Mouse (Mus musculus): ENCODE data around the gene Sgcd. TPM values are rescaled to one million over a fixed set of nuclear protein-coding genes. Genes with fewer than 3 reads are reported as not detected.

Gene Sgcd
- polyA plus RNA-seq, 1 experiment from 2014 or later: 3.7 TPM

DNA sequence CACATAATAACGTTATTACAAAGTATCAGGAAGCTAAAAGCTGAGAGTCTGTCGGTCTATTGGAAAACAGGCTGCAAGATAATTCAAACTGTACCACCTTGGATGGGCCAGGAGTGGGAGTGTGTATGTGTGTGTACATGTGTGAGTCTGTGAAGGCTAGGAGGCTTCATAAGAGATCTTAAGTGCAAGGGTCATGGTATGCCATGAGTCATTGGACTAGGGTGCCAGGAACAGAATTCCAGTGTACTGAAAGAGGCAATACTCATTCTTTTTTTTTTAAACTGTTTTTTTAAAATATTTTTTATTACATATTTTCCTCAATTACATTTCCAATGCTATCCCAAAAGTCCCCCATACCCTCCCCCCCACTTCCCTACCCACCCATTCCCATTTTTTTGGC is 917.6 kb downstream of the Sgcd start:
- H3K36me3 ChIP-seq (ENCODE audit: control insufficient read depth, insufficient read depth): no peaks in the 10 kb centered on the region
- H3K27me3 ChIP-seq (replicated peaks; ENCODE audit: control insufficient read depth, insufficient read depth, low read length): no peaks in the 10 kb centered on the region
- H3K4me1 ChIP-seq (replicated peaks; ENCODE audit: control insufficient read depth, insufficient read depth, low read length): no peaks in the 10 kb centered on the region; the same call in 1 of the 2 replicates
- no peaks in the 10 kb centered on the region for H3K9me3 ChIP-seq (ENCODE audit: control insufficient read depth, low read length)
- no peak for ATAC-seq
- no peak overlapping the region for H3K27ac ChIP-seq (ENCODE audit: low read length)
- no peak overlapping the region for H3K4me2 ChIP-seq (ENCODE audit: low read length)
- no peak overlapping the region for H3K4me3 ChIP-seq (replicated peaks; ENCODE audit: low read length)
- 91% methylated on average over 2 of the region's 2 CpGs for WGBS
- H3K9ac ChIP-seq (replicated peaks; ENCODE audit: low read depth, low read length): no peak overlapping the region

DNA sequence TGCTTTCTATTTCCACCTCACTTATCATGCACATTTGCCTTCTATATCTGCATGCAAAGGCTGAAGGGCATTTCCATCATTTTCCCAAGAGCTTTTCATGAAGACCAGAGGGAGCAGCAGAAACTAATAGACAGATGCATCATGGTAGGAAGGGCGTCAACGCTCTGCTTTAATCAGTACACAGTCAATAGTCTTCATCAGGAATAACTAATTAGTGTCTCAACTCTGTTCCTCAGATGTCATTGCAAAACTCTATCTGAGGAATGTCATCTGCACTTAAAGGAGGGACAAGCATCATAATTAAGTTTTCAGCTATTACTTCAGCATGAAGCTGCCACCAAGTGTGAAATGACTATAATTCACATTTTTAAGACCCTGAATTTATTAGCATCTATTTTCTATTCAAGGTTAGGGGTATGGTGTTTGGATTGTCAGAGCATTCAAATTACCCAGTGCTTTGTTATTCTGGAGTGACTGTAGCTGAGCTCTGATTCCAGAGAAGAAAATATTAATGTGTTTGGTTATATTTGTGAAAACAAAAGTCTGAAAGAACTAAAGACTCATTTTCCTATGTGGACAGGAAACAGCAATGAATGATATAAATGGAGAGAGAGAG is 918.9 kb downstream of the Sgcd start:
- Histone ChIP-seq H3K27me3 (replicated peaks; ENCODE audit: control insufficient read depth, insufficient read depth, low read length) (no peaks in the 10 kb centered on the region), H3K27ac (ENCODE audit: low read length) (no peak overlapping the region), H3K4me2 (ENCODE audit: low read length) (no peak overlapping the region), H3K4me1 (replicated peaks; ENCODE audit: control insufficient read depth, insufficient read depth, low read length) (no peaks in the 10 kb centered on the region; the same call in 1 of the 2 replicates), H3K9ac (replicated peaks; ENCODE audit: low read depth, low read length) (no peak overlapping the region), H3K4me3 (replicated peaks; ENCODE audit: low read length) (no peak overlapping the region), H3K9me3 (ENCODE audit: control insufficient read depth, low read length) (no peaks in the 10 kb centered on the region), H3K36me3 (ENCODE audit: control insufficient read depth, insufficient read depth) (no peaks in the 10 kb centered on the region)
- peak; percentile 82 for ATAC-seq
- WGBS: 52% methylated on average over 2 of the region's 2 CpGs

DNA sequence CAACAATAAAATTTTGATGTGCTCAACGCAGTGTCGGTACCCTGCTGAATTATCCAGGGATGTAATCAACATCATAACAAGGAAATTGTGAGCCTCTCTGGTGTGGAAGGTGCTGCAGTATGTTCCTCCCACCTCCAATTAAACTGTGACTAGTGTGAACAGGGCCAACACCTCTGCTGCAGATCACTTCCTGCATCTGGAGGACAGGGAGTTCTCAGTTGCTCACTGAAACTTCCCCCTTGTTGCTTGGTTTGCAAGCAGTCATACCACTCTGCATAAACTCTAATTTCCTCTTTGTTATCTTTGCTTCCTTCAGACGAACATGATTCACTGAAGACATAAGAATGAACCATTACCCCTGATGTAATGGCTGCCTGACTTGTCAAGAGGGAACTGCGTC is 925.1 kb downstream of the Sgcd start:
- H3K4me1 ChIP-seq (replicated peaks; ENCODE audit: control insufficient read depth, insufficient read depth, low read length): no peaks in the 10 kb centered on the region
- H3K27me3 ChIP-seq (replicated peaks; ENCODE audit: control insufficient read depth, insufficient read depth, low read length): no peaks in the 10 kb centered on the region
- WGBS: 75% methylated on average over 4 of the region's 4 CpGs
- H3K4me2 ChIP-seq (ENCODE audit: low read length): no peak overlapping the region
- no peaks in the 10 kb centered on the region for H3K36me3 ChIP-seq (ENCODE audit: control insufficient read depth, insufficient read depth)
- H3K27ac ChIP-seq (ENCODE audit: low read length): no peak overlapping the region
- no peaks in the 10 kb centered on the region for H3K9me3 ChIP-seq (ENCODE audit: control insufficient read depth, low read length)
- no peak for ATAC-seq
- no peak overlapping the region for H3K9ac ChIP-seq (replicated peaks; ENCODE audit: low read depth, low read length)
- H3K4me3 ChIP-seq (replicated peaks; ENCODE audit: low read length): no peak overlapping the region

DNA sequence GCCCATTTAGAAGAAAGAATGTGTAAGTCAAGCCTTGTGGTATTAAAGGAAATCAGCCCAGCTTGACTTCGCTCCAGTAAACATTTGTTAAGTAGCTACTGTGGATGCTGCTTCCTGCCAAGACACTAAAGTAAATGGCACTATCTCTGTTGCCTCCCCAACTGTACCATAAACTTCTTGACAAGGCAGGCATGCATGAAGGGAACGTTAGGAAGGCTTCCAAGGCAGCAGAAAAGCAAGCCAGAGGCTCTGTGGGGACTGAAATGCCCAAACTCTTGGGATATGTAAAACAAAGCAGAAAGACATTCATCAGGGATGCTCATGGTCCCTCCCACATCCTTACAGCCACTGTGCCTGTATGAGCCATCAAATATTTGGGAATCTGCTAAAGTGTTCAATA is 938.4 kb downstream of the Sgcd start:
- H3K27me3 ChIP-seq (replicated peaks; ENCODE audit: control insufficient read depth, insufficient read depth, low read length): no peaks in the 10 kb centered on the region
- H3K36me3 ChIP-seq (ENCODE audit: control insufficient read depth, insufficient read depth): no peaks in the 10 kb centered on the region
- H3K9me3 ChIP-seq (ENCODE audit: control insufficient read depth, low read length): no peaks in the 10 kb centered on the region
- ATAC-seq: peak; percentile 71
- no peak overlapping the region for H3K4me2 ChIP-seq (ENCODE audit: low read length)
- no peaks in the 10 kb centered on the region for H3K4me1 ChIP-seq (replicated peaks; ENCODE audit: control insufficient read depth, insufficient read depth, low read length)
- 45% methylated on average over 2 of the region's 2 CpGs for WGBS
- H3K4me3 ChIP-seq (replicated peaks; ENCODE audit: low read length): no peak overlapping the region
- no peak overlapping the region for H3K9ac ChIP-seq (replicated peaks; ENCODE audit: low read depth, low read length)
- no peak overlapping the region for H3K27ac ChIP-seq (ENCODE audit: low read length)

DNA sequence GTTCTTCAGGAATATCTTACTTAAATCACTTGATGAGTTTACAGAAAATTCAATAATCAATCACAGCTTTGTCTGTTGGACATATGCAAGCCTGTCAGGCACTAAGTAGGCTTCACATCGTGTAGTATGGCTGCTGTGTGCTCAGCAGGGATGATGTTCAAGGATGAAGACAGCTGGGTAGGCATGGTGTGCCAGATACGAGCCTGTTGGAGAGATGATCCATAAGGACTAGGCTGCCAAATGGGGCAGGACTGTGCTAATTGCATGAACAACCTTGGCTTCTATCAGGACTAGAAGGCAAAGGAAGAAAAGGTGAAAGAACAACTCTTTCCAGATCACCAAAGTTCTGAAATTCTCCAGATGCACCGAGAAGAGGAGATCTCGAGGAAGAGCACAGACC is 939.0 kb downstream of the Sgcd start:
- no peak overlapping the region for H3K9ac ChIP-seq (replicated peaks; ENCODE audit: low read depth, low read length)
- no peaks in the 10 kb centered on the region for H3K27me3 ChIP-seq (replicated peaks; ENCODE audit: control insufficient read depth, insufficient read depth, low read length)
- ATAC-seq: no peak
- 89% methylated on average over 4 of the region's 4 CpGs for WGBS
- no peak overlapping the region for H3K27ac ChIP-seq (ENCODE audit: low read length)
- no peaks in the 10 kb centered on the region for H3K4me1 ChIP-seq (replicated peaks; ENCODE audit: control insufficient read depth, insufficient read depth, low read length)
- no peaks in the 10 kb centered on the region for H3K36me3 ChIP-seq (ENCODE audit: control insufficient read depth, insufficient read depth)
- H3K4me2 ChIP-seq (ENCODE audit: low read length): no peak overlapping the region
- no peak overlapping the region for H3K4me3 ChIP-seq (replicated peaks; ENCODE audit: low read length)
- H3K9me3 ChIP-seq (ENCODE audit: control insufficient read depth, low read length): no peaks in the 10 kb centered on the region

DNA sequence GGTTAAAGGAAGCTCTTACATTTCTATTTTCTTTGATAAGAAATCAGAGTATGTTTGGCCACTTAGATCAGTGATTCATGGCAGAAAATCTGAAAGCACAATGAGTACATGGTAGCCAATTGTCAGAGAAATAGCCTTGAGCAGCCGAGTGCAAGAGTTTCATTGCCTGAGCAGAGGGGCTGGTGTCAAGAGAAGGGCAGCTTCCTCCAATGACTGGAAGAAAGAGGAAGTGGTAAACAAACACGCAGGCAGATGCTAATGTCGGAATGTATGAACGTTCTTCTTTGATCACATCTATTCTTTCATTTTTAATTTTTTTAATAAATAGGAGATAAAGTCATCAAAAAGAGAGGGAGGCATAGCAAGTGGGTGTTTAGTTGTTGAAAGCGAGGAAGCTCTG is 956.5 kb downstream of the Sgcd start:
- no peak overlapping the region for H3K27ac ChIP-seq (ENCODE audit: low read length)
- 91% methylated on average over 5 of the region's 5 CpGs for WGBS

DNA sequence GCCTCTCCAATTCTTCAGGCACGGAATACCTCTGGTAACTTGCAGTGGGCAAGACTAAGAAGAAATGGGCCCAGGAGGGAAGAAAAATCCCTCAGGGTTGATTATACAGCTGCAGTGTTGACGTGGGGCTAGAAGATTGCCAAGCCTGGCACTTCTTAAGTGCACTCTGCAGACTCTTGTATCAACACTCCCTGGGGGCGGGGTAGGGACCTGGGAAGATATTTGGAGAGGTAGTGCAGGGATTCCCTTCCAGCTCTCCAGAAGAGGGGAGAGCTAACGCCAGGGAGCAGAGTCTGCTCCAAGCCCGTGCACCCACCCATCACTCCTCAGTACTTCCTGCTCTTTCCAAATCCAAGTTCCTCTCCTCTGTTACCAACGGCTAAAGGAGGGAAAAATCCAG is 967.9 kb downstream of the Sgcd start:
- 54% methylated on average over 6 of the region's 6 CpGs for WGBS
- peaks cover 8% of the 10 kb centered on the region; the same call in 1 of the 2 replicates for H3K4me1 ChIP-seq (replicated peaks; ENCODE audit: control insufficient read depth, insufficient read depth, low read length)
- ATAC-seq: no peak
- no peak overlapping the region for H3K4me2 ChIP-seq (ENCODE audit: low read length)
- H3K36me3 ChIP-seq (ENCODE audit: control insufficient read depth, insufficient read depth): no peaks in the 10 kb centered on the region
- H3K9ac ChIP-seq (replicated peaks; ENCODE audit: low read depth, low read length): no peak overlapping the region
- no peaks in the 10 kb centered on the region for H3K27me3 ChIP-seq (replicated peaks; ENCODE audit: control insufficient read depth, insufficient read depth, low read length)
- H3K27ac ChIP-seq (ENCODE audit: low read length): no peak overlapping the region
- H3K9me3 ChIP-seq (ENCODE audit: control insufficient read depth, low read length): no peaks in the 10 kb centered on the region
- no peak overlapping the region for H3K4me3 ChIP-seq (replicated peaks; ENCODE audit: low read length)

More for the DNA sequence above, 956.5 kb downstream of the Sgcd start:
- Histone ChIP-seq H3K9ac (replicated peaks; ENCODE audit: low read depth, low read length) (no peak overlapping the region), H3K4me1 (replicated peaks; ENCODE audit: control insufficient read depth, insufficient read depth, low read length) (no peaks in the 10 kb centered on the region), H3K27me3 (replicated peaks; ENCODE audit: control insufficient read depth, insufficient read depth, low read length) (no peaks in the 10 kb centered on the region), H3K4me2 (ENCODE audit: low read length) (no peak overlapping the region), H3K4me3 (replicated peaks; ENCODE audit: low read length) (no peak overlapping the region), H3K9me3 (ENCODE audit: control insufficient read depth, low read length) (no peaks in the 10 kb centered on the region), H3K36me3 (ENCODE audit: control insufficient read depth, insufficient read depth) (no peaks in the 10 kb centered on the region)
- no peak for ATAC-seq

DNA sequence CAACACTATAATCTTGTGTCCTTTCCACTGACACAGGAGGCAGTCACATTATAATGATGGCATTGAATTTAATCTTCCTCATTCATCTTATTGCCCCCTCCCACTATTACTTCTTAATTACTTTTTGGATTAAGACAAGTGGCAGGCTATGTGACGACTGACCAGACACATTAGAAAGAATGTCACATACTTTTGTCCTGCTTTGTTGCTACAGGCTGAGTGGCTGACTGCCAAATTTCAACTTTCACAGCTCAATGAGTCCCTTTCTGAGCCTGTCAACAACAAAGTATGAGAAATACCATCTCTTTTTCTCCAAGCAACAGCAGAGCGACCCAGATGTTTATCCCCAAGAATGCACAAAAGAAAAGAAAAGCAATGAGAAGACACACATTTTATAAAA is 970.6 kb downstream of the Sgcd start:
- no peaks in the 10 kb centered on the region for H3K9me3 ChIP-seq (ENCODE audit: control insufficient read depth, low read length)
- H3K4me1 ChIP-seq (replicated peaks; ENCODE audit: control insufficient read depth, insufficient read depth, low read length): peaks cover 8% of the 10 kb centered on the region; the same call in 1 of the 2 replicates
- H3K9ac ChIP-seq (replicated peaks; ENCODE audit: low read depth, low read length): no peak overlapping the region
- no peak overlapping the region for H3K27ac ChIP-seq (ENCODE audit: low read length)
- no peak overlapping the region for H3K4me3 ChIP-seq (replicated peaks; ENCODE audit: low read length)
- H3K27me3 ChIP-seq (replicated peaks; ENCODE audit: control insufficient read depth, insufficient read depth, low read length): no peaks in the 10 kb centered on the region
- no peak overlapping the region for H3K4me2 ChIP-seq (ENCODE audit: low read length)
- ATAC-seq: peak; percentile 43; the same call in 1 of the 2 replicates
- no peaks in the 10 kb centered on the region for H3K36me3 ChIP-seq (ENCODE audit: control insufficient read depth, insufficient read depth)
- 10% methylated on average over 2 of the region's 2 CpGs for WGBS

DNA sequence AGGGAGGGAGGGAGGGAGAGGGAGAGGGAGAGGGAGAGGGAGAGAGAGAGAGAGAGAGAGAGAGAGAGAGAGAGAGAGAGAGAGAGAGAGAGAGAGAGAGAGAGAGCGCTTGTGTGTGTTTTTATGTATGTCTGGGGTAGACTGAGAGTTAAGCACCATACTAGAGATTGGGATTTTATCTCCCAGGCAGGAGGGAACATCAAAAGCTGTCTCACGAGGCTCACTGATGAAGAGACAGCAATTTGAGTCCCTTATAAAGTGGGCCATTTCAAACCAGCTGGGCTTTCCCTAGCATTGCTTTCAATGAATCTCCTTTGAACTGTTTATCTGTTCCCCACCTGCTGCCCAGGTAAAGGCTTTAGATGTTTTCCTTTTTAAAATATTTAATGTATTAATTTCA is 973.1 kb downstream of the Sgcd start:
- no peak overlapping the region for H3K4me3 ChIP-seq (replicated peaks; ENCODE audit: low read length)
- H3K4me2 ChIP-seq (ENCODE audit: low read length): no peak overlapping the region
- H3K27ac ChIP-seq (ENCODE audit: low read length): no peak overlapping the region
- H3K9ac ChIP-seq (replicated peaks; ENCODE audit: low read depth, low read length): no peak overlapping the region
- no peaks in the 10 kb centered on the region for H3K36me3 ChIP-seq (ENCODE audit: control insufficient read depth, insufficient read depth)
- no peaks in the 10 kb centered on the region for H3K9me3 ChIP-seq (ENCODE audit: control insufficient read depth, low read length)
- 72% methylated on average over 2 of the region's 2 CpGs for WGBS
- ATAC-seq: no peak
- peaks cover 8% of the 10 kb centered on the region; the same call in 1 of the 2 replicates for H3K4me1 ChIP-seq (replicated peaks; ENCODE audit: control insufficient read depth, insufficient read depth, low read length)
- no peaks in the 10 kb centered on the region for H3K27me3 ChIP-seq (replicated peaks; ENCODE audit: control insufficient read depth, insufficient read depth, low read length)

DNA sequence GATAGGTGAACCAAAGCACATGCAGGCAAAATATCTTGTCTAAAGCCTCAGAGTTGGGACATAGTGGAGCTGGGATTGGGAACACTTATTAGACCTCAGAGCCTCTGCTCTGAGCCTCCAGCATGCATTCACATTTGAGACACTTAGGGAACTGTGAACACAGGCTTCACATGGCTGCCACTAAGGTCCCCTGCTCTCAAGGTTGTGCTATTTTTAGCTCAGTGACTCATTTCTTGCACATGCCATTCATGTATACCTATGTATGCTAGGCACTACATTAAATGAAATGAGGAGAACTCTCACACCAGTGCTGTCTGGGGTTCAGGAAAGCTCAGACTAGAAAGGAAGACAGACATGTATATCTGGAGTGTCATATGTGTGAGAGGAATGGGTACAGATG is 974.5 kb downstream of the Sgcd start:
- Histone ChIP-seq H3K9me3 (ENCODE audit: control insufficient read depth, low read length) (no peaks in the 10 kb centered on the region), H3K4me3 (replicated peaks; ENCODE audit: low read length) (no peak overlapping the region), H3K36me3 (ENCODE audit: control insufficient read depth, insufficient read depth) (no peaks in the 10 kb centered on the region), H3K9ac (replicated peaks; ENCODE audit: low read depth, low read length) (no peak overlapping the region), H3K27ac (ENCODE audit: low read length) (no peak overlapping the region), H3K4me1 (replicated peaks; ENCODE audit: control insufficient read depth, insufficient read depth, low read length) (peaks cover 8% of the 10 kb centered on the region; the same call in 1 of the 2 replicates), H3K4me2 (ENCODE audit: low read length) (no peak overlapping the region), H3K27me3 (replicated peaks; ENCODE audit: control insufficient read depth, insufficient read depth, low read length) (no peaks in the 10 kb centered on the region)
- no peak for ATAC-seq

All from forebrain, embryonic 16.5 days (tissue).